Mouse (Mus musculus) hindbrain, embryonic 16.5 days (tissue): ENCODE results near the gene Tcf7l1. TPM values are rescaled to one million over a fixed set of nuclear protein-coding genes. Genes with fewer than 3 reads are reported as not detected.

Experiments
- ATAC-seq: fragments of 200-750 bp; cut with Nextera tagmentation; 2 replicates; pipeline ENCODE4 v1.8.0; 2017; ENCODE audit warnings: moderate TSS enrichment, moderate library complexity
- H3K27ac ChIP-seq: fragments of 300-500 bp; sonication (generic); 2 replicates; pipeline ENCODE4 v1.5.1; 2014; ENCODE audit warnings: low read depth, mild to moderate bottlenecking, control low read depth, low read length, moderate library complexity
- H3K27me3 ChIP-seq: fragments of 300-500 bp; sonication (generic); replicated peaks from 2 replicates; pipeline ENCODE4 v1.6.1; 2014; ENCODE audit warnings: low read length; ENCODE audit not compliant: control insufficient read depth, insufficient read depth
- H3K36me3 ChIP-seq: fragments of 300-500 bp; sonication (generic); 2 replicates; pipeline ENCODE4 v1.6.1; 2014; ENCODE audit warnings: mild to moderate bottlenecking, low read length, moderate library complexity, mixed read lengths; ENCODE audit not compliant: control insufficient read depth, insufficient read depth
- H3K4me1 ChIP-seq: fragments of 300-500 bp; sonication (generic); 2 replicates; pipeline ENCODE4 v1.6.1; 2014; ENCODE audit warnings: low read depth, low read length; ENCODE audit not compliant: control insufficient read depth, insufficient read depth
- H3K4me2 ChIP-seq: fragments of 300-500 bp; sonication (generic); 2 replicates; pipeline ENCODE4 v1.6.1; 2014; ENCODE audit warnings: mild to moderate bottlenecking, low read length, control low read depth, moderate library complexity
- H3K4me3 ChIP-seq: fragments of 300-500 bp; sonication (generic); 2 replicates; pipeline ENCODE4 v1.5.1; 2014; ENCODE audit warnings: mild to moderate bottlenecking, low read length, control low read depth, moderate library complexity
- H3K9ac ChIP-seq: fragments of 300-500 bp; sonication (generic); 2 replicates; pipeline ENCODE4 v1.6.1; 2014; ENCODE audit warnings: low read depth, mild to moderate bottlenecking, control low read depth, low read length, moderate library complexity
- H3K9me3 ChIP-seq: fragments of 300-500 bp; sonication (generic); 2 replicates; pipeline ENCODE4 v1.6.1; 2014; ENCODE audit warnings: mild to moderate bottlenecking, low read length, moderate library complexity; ENCODE audit not compliant: control insufficient read depth
- WGBS: fragments of 180-500 bp; shearing (Covaris S2); extraction: QIAGEN DNeasy Blood & Tissue Kit; methylation state at CpG from one replicate; pipeline ENCODE4 v1.1.7; 2014; 5-methylcytosine and 5-hydroxymethylcytosine counted together
- polyA plus RNA-seq: library from polyadenylated mRNA; unstranded; fragments of >200 nt; fragmentation: Nextera tagmentation; extraction: Ambion mirVana; gene quantifications from 2 replicates; pipeline ENCODE4 v1.2.1, GENCODE M21; 2015

Gene Tcf7l1
- polyA plus RNA-seq, 1 experiment from 2014 or later, result 6.3 TPM

- Histone ChIP-seq H3K4me2 (no peak overlapping the region), H3K27ac (no peak overlapping the region), H3K4me3 (no peak overlapping the region), H3K36me3 (no peaks in the 10 kb centered on the region), H3K9ac (no peak overlapping the region), H3K27me3 (no peaks in the 10 kb centered on the region), H3K9me3 (no peaks in the 10 kb centered on the region), H3K4me1 (peaks cover 12% of the 10 kb centered on the region)
- ATAC-seq, result no peak
- WGBS, result 87% methylated on average over 15 of the region's 15 CpGs
Observed at GRCm38 (mm10) chr6:72752824-72753223, 36.2 kb downstream of the Tcf7l1 start.

GRCm38 (mm10) chr6:72751210-72751609 is 37.8 kb downstream of the Tcf7l1 start:
- no peaks in the 10 kb centered on the region for H3K27me3 ChIP-seq
- 81% methylated on average over 1 of the region's 1 CpGs for WGBS
- no peak overlapping the region for H3K4me3 ChIP-seq
- H3K4me2 ChIP-seq, result no peak overlapping the region
- H3K4me1 ChIP-seq, result peaks cover 12% of the 10 kb centered on the region
- H3K9me3 ChIP-seq, result no peaks in the 10 kb centered on the region
- no peaks in the 10 kb centered on the region for H3K36me3 ChIP-seq
- H3K27ac ChIP-seq, result no peak overlapping the region
- ATAC-seq, result no peak
- H3K9ac ChIP-seq, result no peak overlapping the region

- ATAC-seq, result no peak
- no peak overlapping the region for H3K4me3 ChIP-seq
- H3K4me2 ChIP-seq, result no peak overlapping the region
- WGBS, result 26% methylated on average over 5 of the region's 5 CpGs
- H3K27ac ChIP-seq, result no peak overlapping the region
- no peaks in the 10 kb centered on the region for H3K36me3 ChIP-seq
- no peaks in the 10 kb centered on the region for H3K9me3 ChIP-seq
- no peaks in the 10 kb centered on the region for H3K27me3 ChIP-seq
- H3K9ac ChIP-seq, result no peak overlapping the region
- peaks cover 12% of the 10 kb centered on the region for H3K4me1 ChIP-seq
Observed at GRCm38 (mm10) chr6:72748882-72749437, 40.1 kb downstream of the Tcf7l1 start.

- no peak for ATAC-seq
- 4% methylated on average over 2 of the region's 2 CpGs for WGBS
- H3K4me2 ChIP-seq, result no peak overlapping the region
- H3K27ac ChIP-seq, result no peak overlapping the region
- H3K36me3 ChIP-seq, result no peaks in the 10 kb centered on the region
- no peaks in the 10 kb centered on the region for H3K27me3 ChIP-seq
- peaks cover 13% of the 10 kb centered on the region for H3K4me1 ChIP-seq
- H3K9me3 ChIP-seq, result no peaks in the 10 kb centered on the region
- H3K4me3 ChIP-seq, result no peak overlapping the region
- no peak overlapping the region for H3K9ac ChIP-seq
Observed at GRCm38 (mm10) chr6:72748421-72748820, 40.6 kb downstream of the Tcf7l1 start.

- 72% methylated on average over 11 of the region's 11 CpGs for WGBS
Observed at GRCm38 (mm10) chr6:72747814-72748213, 41.2 kb downstream of the Tcf7l1 start.

GRCm38 (mm10) chr6:72747156-72747555 is 41.9 kb downstream of the Tcf7l1 start:
- Histone ChIP-seq H3K36me3 (no peaks in the 10 kb centered on the region), H3K9me3 (no peaks in the 10 kb centered on the region), H3K27ac (no peak overlapping the region), H3K4me3 (no peak overlapping the region), H3K4me2 (no peak overlapping the region), H3K27me3 (no peaks in the 10 kb centered on the region), H3K4me1 (peaks cover 13% of the 10 kb centered on the region), H3K9ac (no peak overlapping the region)
- ATAC-seq, result no peak
- 78% methylated on average over 4 of the region's 4 CpGs for WGBS

More at GRCm38 (mm10) chr6:72747814-72748213, 41.2 kb downstream of the Tcf7l1 start:
- no peak overlapping the region for H3K4me3 ChIP-seq
- no peaks in the 10 kb centered on the region for H3K9me3 ChIP-seq
- no peaks in the 10 kb centered on the region for H3K27me3 ChIP-seq
- peaks cover 13% of the 10 kb centered on the region for H3K4me1 ChIP-seq
- H3K4me2 ChIP-seq, result no peak overlapping the region
- H3K9ac ChIP-seq, result no peak overlapping the region
- no peak for ATAC-seq
- H3K27ac ChIP-seq, result no peak overlapping the region
- no peaks in the 10 kb centered on the region for H3K36me3 ChIP-seq

GRCm38 (mm10) chr6:72745781-72746180 is 43.3 kb downstream of the Tcf7l1 start:
- H3K4me3 ChIP-seq, result no peak overlapping the region
- H3K27ac ChIP-seq, result no peak overlapping the region
- no peak overlapping the region for H3K9ac ChIP-seq
- H3K27me3 ChIP-seq, result no peaks in the 10 kb centered on the region
- no peaks in the 10 kb centered on the region for H3K36me3 ChIP-seq
- H3K4me1 ChIP-seq, result peaks cover 18% of the 10 kb centered on the region
- H3K9me3 ChIP-seq, result no peaks in the 10 kb centered on the region
- ATAC-seq, result no peak
- H3K4me2 ChIP-seq, result no peak overlapping the region
- 77% methylated on average over 12 of the region's 12 CpGs for WGBS

- H3K27me3 ChIP-seq, result no peaks in the 10 kb centered on the region
- no peak overlapping the region for H3K9ac ChIP-seq
- no peak for ATAC-seq
- 55% methylated on average over 10 of the region's 10 CpGs for WGBS
- H3K4me1 ChIP-seq, result peaks cover 20% of the 10 kb centered on the region
- no peak overlapping the region for H3K4me3 ChIP-seq
- H3K27ac ChIP-seq, result no peak overlapping the region
- H3K4me2 ChIP-seq, result no peak overlapping the region
- no peaks in the 10 kb centered on the region for H3K9me3 ChIP-seq
- no peaks in the 10 kb centered on the region for H3K36me3 ChIP-seq
Observed at GRCm38 (mm10) chr6:72744144-72744800, 44.8 kb downstream of the Tcf7l1 start.

GRCm38 (mm10) chr6:72743624-72744041 is 45.4 kb downstream of the Tcf7l1 start:
- no peak overlapping the region for H3K4me3 ChIP-seq
- no peak for ATAC-seq
- H3K9me3 ChIP-seq, result no peaks in the 10 kb centered on the region
- no peak overlapping the region for H3K4me2 ChIP-seq
- 74% methylated on average over 3 of the region's 3 CpGs for WGBS
- peaks cover 15% of the 10 kb centered on the region for H3K4me1 ChIP-seq
- no peaks in the 10 kb centered on the region for H3K27me3 ChIP-seq
- no peak overlapping the region for H3K9ac ChIP-seq
- H3K27ac ChIP-seq, result no peak overlapping the region
- no peaks in the 10 kb centered on the region for H3K36me3 ChIP-seq
